Mouse (Mus musculus): Measurements from ENCODE around the gene Slco2b1. TPM values are rescaled to one million over a fixed set of nuclear protein-coding genes. Genes with fewer than 3 reads are reported as not detected.
A peak's percentile ranks its signal among the peaks of the same experiment; 100 is the strongest.

The Slco2b1 gene
- polyA plus RNA-seq, 1 experiment = 8.6 TPM

DNA sequence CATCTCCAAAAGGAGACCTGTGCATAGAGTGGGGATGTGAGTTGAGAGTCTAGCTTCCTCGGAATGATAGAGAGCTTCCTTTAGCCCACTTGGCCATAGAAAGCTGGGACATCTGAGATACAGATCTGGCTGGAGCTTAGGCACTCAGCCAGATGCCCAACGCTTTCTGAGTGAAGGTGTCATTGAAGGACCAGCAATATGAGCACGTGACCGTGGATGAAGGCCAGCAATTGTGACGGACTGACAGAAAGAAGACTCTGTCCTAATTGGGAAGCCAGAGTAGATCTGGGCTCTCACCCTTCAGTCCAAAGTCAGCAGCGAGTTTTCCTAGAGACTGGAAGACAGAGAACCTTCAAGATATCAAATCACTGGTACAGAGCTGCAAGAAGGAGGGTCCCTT, 3.5 kb downstream of the Slco2b1 start:
- H3K27ac ChIP-seq (ENCODE audit: insufficient read depth, low read depth, low read length) = no peak overlapping the region
- peaks cover 55% of the 10 kb centered on the region for H3K4me1 ChIP-seq (ENCODE audit: control insufficient read depth, insufficient read depth, low read length)
- H3K4me3 ChIP-seq (ENCODE audit: insufficient read depth, low read length) = no peak overlapping the region
- TF ChIP-seq POLR2A (IDR thresholded peaks at IDR 0.05; ENCODE audit: borderline replicate concordance, low read depth, low read length) (no peak), CTCF (IDR thresholded peaks at IDR 0.05; ENCODE audit: low read depth, low read length) (no peak)

GRCm38 (mm10) chr7:99707038-99707595, 4.0 kb downstream of the Slco2b1 start:
- TF ChIP-seq POLR2A (IDR thresholded peaks at IDR 0.05; ENCODE audit: borderline replicate concordance, low read depth, low read length) (no peak), CTCF (IDR thresholded peaks at IDR 0.05; ENCODE audit: low read depth, low read length) (no peak)
- peak overlapping the region; percentile 6; the same call in 1 of the 2 replicates for H3K27ac ChIP-seq (ENCODE audit: insufficient read depth, low read depth, low read length)
- peaks cover 49% of the 10 kb centered on the region for H3K4me1 ChIP-seq (ENCODE audit: control insufficient read depth, insufficient read depth, low read length)
- H3K4me3 ChIP-seq (ENCODE audit: insufficient read depth, low read length) = no peak overlapping the region

DNA sequence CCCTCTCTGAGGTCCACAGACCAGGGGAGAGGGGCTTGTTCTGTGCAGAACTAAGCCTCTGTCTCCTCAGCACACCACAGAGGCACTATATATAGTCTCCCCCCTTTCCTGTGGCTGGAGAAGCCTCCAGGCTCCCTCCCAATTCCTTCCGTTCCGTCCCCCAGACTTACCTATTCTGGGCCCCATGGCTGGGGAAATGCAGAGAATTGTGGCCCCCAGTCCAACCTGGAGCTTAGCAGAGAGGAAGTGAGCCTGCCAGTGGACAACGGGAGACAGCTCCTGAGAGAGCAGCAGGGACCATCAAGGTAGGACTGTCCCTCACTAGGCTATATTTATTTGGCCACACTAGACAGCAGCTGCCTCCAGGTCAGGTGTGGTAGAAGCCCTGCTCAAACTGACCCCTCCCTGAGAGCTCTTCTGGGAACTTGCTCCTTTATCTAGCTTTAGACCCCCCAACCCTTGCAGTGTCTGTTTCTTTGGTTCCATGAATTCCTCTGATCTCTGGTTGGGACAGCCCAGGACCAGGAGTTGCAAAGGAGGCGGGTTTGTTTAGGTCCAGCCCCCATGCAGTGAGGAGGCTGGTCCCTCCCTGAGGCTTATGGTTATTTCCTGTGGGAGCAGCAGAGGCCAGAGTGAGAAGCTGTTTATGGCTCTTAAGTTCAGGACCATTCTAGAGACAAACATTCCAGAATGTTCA, 4.7 kb downstream of the Slco2b1 start:
- TF ChIP-seq POLR2A (IDR thresholded peaks at IDR 0.05; ENCODE audit: borderline replicate concordance, low read depth, low read length) (no peak), CTCF (IDR thresholded peaks at IDR 0.05; ENCODE audit: low read depth, low read length) (no peak)
- peaks cover 43% of the 10 kb centered on the region for H3K4me1 ChIP-seq (ENCODE audit: control insufficient read depth, insufficient read depth, low read length)
- H3K4me3 ChIP-seq (ENCODE audit: insufficient read depth, low read length) = no peak overlapping the region
- peak overlapping the region; percentile 6; the same call in 1 of the 2 replicates for H3K27ac ChIP-seq (ENCODE audit: insufficient read depth, low read depth, low read length)

- no peak overlapping the region for H3K4me3 ChIP-seq (ENCODE audit: insufficient read depth, low read length)
- TF ChIP-seq POLR2A (IDR thresholded peaks at IDR 0.05; ENCODE audit: borderline replicate concordance, low read depth, low read length) = no peak
- no peak for TF ChIP-seq CTCF (IDR thresholded peaks at IDR 0.05; ENCODE audit: low read depth, low read length)
- no peak overlapping the region for H3K27ac ChIP-seq (ENCODE audit: insufficient read depth, low read depth, low read length)
- peaks cover 33% of the 10 kb centered on the region for H3K4me1 ChIP-seq (ENCODE audit: control insufficient read depth, insufficient read depth, low read length)
These were observed 6.2 kb downstream of the Slco2b1 start for GRCm38 (mm10) chr7:99704736-99705519.

DNA sequence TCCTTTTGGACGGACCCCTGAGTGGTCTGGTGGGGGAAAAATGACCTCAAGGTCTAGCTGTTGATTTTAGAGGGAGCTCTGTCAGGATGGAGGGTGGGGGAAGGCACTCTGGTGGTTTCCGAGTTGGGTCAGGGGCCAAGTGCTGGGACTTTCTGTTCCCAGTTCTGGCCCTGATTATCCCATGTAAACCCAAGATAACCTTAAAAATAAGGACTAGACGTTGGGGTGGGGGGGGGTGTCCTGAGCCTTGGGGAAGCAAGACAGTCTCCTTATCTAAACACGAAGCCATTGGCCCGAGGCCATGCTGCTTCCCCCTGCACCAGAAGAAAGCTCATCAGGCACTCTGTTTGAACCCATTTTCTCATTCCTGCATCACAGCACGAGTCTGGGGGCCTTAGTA, 8.9 kb downstream of the Slco2b1 start:
- no peak for TF ChIP-seq CTCF (IDR thresholded peaks at IDR 0.05; ENCODE audit: low read depth, low read length)
- TF ChIP-seq POLR2A (IDR thresholded peaks at IDR 0.05; ENCODE audit: borderline replicate concordance, low read depth, low read length) = no peak
- no peak overlapping the region for H3K4me3 ChIP-seq (ENCODE audit: insufficient read depth, low read length)
- peaks cover 14% of the 10 kb centered on the region for H3K4me1 ChIP-seq (ENCODE audit: control insufficient read depth, insufficient read depth, low read length)
- H3K27ac ChIP-seq (ENCODE audit: insufficient read depth, low read depth, low read length) = no peak overlapping the region

DNA sequence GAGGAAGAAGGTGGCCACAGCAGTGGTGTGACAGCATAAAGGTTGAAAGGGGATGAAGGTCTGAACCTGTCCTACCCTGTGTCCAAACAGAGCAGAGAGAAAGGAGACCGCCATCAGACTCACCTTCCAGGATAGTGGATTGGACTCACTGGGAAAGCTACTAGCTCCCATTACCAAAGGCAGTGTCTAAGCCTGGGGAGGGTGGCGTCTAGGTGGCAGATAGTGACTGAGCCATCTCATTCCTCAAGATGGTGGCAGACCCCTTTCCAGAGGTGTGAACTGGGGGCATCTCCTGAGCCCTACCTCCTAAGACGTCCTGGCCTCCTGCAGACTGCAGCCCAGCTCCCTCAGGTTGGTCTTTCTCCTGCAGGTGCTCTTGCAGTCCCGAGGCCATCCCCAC, 10.5 kb downstream of the Slco2b1 start:
- no peak for TF ChIP-seq CTCF (IDR thresholded peaks at IDR 0.05; ENCODE audit: low read depth, low read length)
- TF ChIP-seq POLR2A (IDR thresholded peaks at IDR 0.05; ENCODE audit: borderline replicate concordance, low read depth, low read length) = no peak

GRCm38 (mm10) chr7:99699709-99700151, 11.4 kb downstream of the Slco2b1 start:
- TF ChIP-seq POLR2A (IDR thresholded peaks at IDR 0.05; ENCODE audit: borderline replicate concordance, low read depth, low read length) (no peak), CTCF (IDR thresholded peaks at IDR 0.05; ENCODE audit: low read depth, low read length) (no peak)
- no peak overlapping the region for H3K27ac ChIP-seq (ENCODE audit: insufficient read depth, low read depth, low read length)
- no peak overlapping the region for H3K4me3 ChIP-seq (ENCODE audit: insufficient read depth, low read length)

More for the DNA sequence above, 10.5 kb downstream of the Slco2b1 start:
- H3K4me1 ChIP-seq (ENCODE audit: control insufficient read depth, insufficient read depth, low read length) = 0 out of 2 replicates have a peak, but pooled peaks cover 2% of the 10 kb centered on the region
- H3K27ac ChIP-seq (ENCODE audit: insufficient read depth, low read depth, low read length) = no peak overlapping the region
- no peak overlapping the region for H3K4me3 ChIP-seq (ENCODE audit: insufficient read depth, low read length)

GRCm38 (mm10) chr7:99699106-99699505, 12.0 kb downstream of the Slco2b1 start:
- no peaks in the 10 kb centered on the region for H3K4me1 ChIP-seq (ENCODE audit: control insufficient read depth, insufficient read depth, low read length)
- TF ChIP-seq CTCF (IDR thresholded peaks at IDR 0.05; ENCODE audit: low read depth, low read length) (no peak), POLR2A (IDR thresholded peaks at IDR 0.05; ENCODE audit: borderline replicate concordance, low read depth, low read length) (no peak)
- H3K27ac ChIP-seq (ENCODE audit: insufficient read depth, low read depth, low read length) = no peak overlapping the region
- H3K4me3 ChIP-seq (ENCODE audit: insufficient read depth, low read length) = no peak overlapping the region

More at GRCm38 (mm10) chr7:99699709-99700151, 11.4 kb downstream of the Slco2b1 start:
- H3K4me1 ChIP-seq (ENCODE audit: control insufficient read depth, insufficient read depth, low read length) = 0 out of 2 replicates have a peak, but pooled peaks cover 1% of the 10 kb centered on the region

DNA sequence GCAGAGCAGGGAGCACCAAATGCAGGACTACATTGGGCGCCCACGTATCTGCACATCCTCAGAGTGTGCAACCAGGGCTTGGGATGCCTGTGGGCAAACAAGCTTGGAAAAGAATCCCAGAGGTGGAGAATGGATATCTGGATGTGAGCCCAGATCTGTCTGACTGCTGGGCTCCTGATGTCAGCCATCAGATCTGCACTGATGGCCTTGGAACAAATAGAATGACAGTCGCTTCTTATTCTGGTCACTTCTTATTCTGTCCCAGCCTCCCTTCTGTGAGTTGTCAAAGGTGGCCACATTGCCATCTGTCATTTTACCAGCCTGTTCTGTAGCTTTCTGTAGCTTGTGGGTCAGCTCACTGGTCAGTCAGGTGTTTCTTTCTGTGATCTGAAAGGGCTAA, 12.6 kb downstream of the Slco2b1 start:
- H3K4me3 ChIP-seq (ENCODE audit: insufficient read depth, low read length) = no peak overlapping the region
- no peaks in the 10 kb centered on the region for H3K4me1 ChIP-seq (ENCODE audit: control insufficient read depth, insufficient read depth, low read length)
- H3K27ac ChIP-seq (ENCODE audit: insufficient read depth, low read depth, low read length) = no peak overlapping the region
- TF ChIP-seq CTCF (IDR thresholded peaks at IDR 0.05; ENCODE audit: low read depth, low read length) = no peak
- TF ChIP-seq POLR2A (IDR thresholded peaks at IDR 0.05; ENCODE audit: borderline replicate concordance, low read depth, low read length) = no peak
